Mouse (Mus musculus) midbrain, embryonic 13.5 days (tissue): ENCODE measurements around the gene Gm1113. TPM values are rescaled to one million over a fixed set of nuclear protein-coding genes. Genes with fewer than 3 reads are reported as not detected.

Experiments used
- ATAC-seq: fragments of 200-750 bp; cut with Nextera tagmentation; 2 replicates; pipeline ENCODE4 v1.8.0; 2017; ENCODE audit warnings: mild to moderate bottlenecking, moderate TSS enrichment, moderate library complexity
- H3K27ac ChIP-seq: fragments of 300-500 bp; sonication (generic); 2 replicates; pipeline ENCODE4 v1.5.1; 2015; ENCODE audit warnings: inconsistent platforms, mild to moderate bottlenecking, moderate library complexity
- H3K27me3 ChIP-seq: fragments of 300-500 bp; sonication (generic); 2 replicates; pipeline ENCODE4 v1.6.1; 2015; ENCODE audit warnings: mild to moderate bottlenecking, inconsistent platforms
- H3K36me3 ChIP-seq: fragments of 300-500 bp; sonication (generic); 2 replicates; pipeline ENCODE4 v1.6.1; 2015; ENCODE audit warnings: mild to moderate bottlenecking, inconsistent platforms
- H3K4me1 ChIP-seq: fragments of 300-500 bp; sonication (generic); replicated peaks from 2 replicates; pipeline ENCODE4 v1.6.1; 2015; ENCODE audit warnings: inconsistent platforms
- H3K4me2 ChIP-seq: fragments of 300-500 bp; sonication (generic); replicated peaks from 2 replicates; pipeline ENCODE4 v1.6.1; 2015; ENCODE audit warnings: moderate library complexity, mild to moderate bottlenecking, inconsistent platforms
- H3K4me3 ChIP-seq: fragments of 300-500 bp; sonication (generic); replicated peaks from 2 replicates; pipeline ENCODE4 v1.5.1; 2015; ENCODE audit warnings: mild to moderate bottlenecking, inconsistent platforms
- H3K9ac ChIP-seq: fragments of 300-500 bp; sonication (generic); replicated peaks from 2 replicates; pipeline ENCODE4 v1.6.1; 2015; ENCODE audit warnings: mild to moderate bottlenecking, inconsistent platforms
- H3K9me3 ChIP-seq: fragments of 300-500 bp; sonication (generic); 2 replicates; pipeline ENCODE4 v1.6.1; 2016; ENCODE audit warnings: mild to moderate bottlenecking, inconsistent platforms
- WGBS: fragments of 180-500 bp; shearing (Covaris S2); methylation state at CpG from one replicate; pipeline ENCODE4 v1.1.7; 2015; 5-methylcytosine and 5-hydroxymethylcytosine counted together
- polyA plus RNA-seq: library from polyadenylated mRNA; unstranded; fragments of >200 nt; fragmentation: Nextera tagmentation; extraction: Ambion mirVana; gene quantifications from 2 replicates; pipeline ENCODE4 v1.2.1, GENCODE M21; 2015

Gene Gm1113
- polyA plus RNA-seq, 1 experiment from 2014 or later, result not detected

DNA sequence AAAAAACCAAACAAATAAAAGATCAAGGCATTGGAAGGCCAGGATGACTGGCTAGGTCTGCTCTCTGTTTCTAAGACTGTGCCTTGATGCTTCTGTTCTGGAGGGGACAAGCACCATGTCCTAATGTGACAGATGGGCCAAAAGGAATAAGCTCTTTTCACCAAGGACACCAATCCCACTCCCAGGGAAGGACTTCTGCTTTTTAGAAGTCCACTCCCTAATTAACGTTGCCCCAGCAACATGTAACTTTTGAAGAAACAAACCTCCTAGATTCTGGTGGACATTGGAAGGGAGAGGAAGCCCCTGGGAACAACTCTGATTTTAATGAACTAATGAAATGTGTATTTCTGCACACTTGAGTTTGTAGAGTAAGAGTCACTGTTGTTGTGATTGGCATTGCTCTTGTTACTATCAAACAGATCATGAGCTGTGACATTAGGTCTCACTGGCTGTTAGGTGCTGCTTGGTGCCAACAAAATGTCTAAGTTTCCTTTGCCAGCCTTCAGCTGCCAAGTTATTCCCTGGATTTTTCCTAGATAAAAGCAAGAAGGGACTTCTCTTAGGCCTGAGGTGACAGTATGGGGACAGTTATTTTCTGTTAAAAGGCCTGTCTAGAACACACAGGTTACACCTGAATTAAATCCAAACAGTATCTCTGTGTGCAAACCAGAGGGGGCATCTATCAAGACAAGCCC is 4.9 kb upstream of the Gm1113 start:
- no peak for ATAC-seq
- Histone ChIP-seq H3K9me3 (no peaks in the 10 kb centered on the region), H3K4me2 (no peak overlapping the region), H3K27ac (no peak overlapping the region), H3K9ac (no peak overlapping the region), H3K27me3 (0 out of 2 replicates have a peak, but pooled peaks cover 4% of the 10 kb centered on the region), H3K4me3 (no peak overlapping the region), H3K4me1 (peaks cover 14% of the 10 kb centered on the region), H3K36me3 (no peaks in the 10 kb centered on the region)
- 57% methylated on average over 1 of the region's 1 CpGs for WGBS

DNA sequence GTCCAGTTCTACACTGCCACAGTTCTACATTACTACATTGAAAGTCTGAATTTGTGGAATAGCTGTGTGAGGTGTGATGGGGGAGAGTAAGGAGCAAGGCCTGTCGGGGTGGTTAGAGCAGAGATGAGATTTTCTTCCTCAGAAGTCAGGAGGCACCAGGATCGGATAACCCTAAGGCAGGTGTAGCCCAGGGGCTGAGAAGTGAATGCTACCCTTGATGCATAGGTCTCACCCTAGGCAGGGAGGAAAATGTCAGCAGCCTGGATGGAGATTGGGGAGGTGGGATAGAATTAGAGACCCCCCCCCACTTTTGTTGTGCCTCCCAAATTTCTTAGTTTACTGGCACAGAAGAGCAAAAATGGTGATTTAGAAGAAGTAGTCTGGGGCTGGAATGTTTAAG is 4.2 kb upstream of the Gm1113 start:
- H3K27me3 ChIP-seq, result 0 out of 2 replicates have a peak, but pooled peaks cover 4% of the 10 kb centered on the region
- H3K4me3 ChIP-seq, result no peak overlapping the region
- no peaks in the 10 kb centered on the region for H3K36me3 ChIP-seq
- peaks cover 14% of the 10 kb centered on the region for H3K4me1 ChIP-seq
- H3K9ac ChIP-seq, result no peak overlapping the region
- H3K4me2 ChIP-seq, result no peak overlapping the region
- ATAC-seq, result no peak
- 76% methylated on average over 2 of the region's 2 CpGs for WGBS
- no peak overlapping the region for H3K27ac ChIP-seq
- no peaks in the 10 kb centered on the region for H3K9me3 ChIP-seq

- Histone ChIP-seq H3K27ac (no peak overlapping the region), H3K36me3 (no peaks in the 10 kb centered on the region), H3K9me3 (no peaks in the 10 kb centered on the region), H3K4me3 (no peak overlapping the region), H3K4me2 (no peak overlapping the region), H3K4me1 (peaks cover 14% of the 10 kb centered on the region), H3K9ac (no peak overlapping the region), H3K27me3 (0 out of 2 replicates have a peak, but pooled peaks cover 4% of the 10 kb centered on the region)
- 87% methylated on average over 6 of the region's 6 CpGs for WGBS
- no peak for ATAC-seq
These were observed 2.7 kb upstream of the Gm1113 start for GRCm38 (mm10) chr9:35520631-35521348.

DNA sequence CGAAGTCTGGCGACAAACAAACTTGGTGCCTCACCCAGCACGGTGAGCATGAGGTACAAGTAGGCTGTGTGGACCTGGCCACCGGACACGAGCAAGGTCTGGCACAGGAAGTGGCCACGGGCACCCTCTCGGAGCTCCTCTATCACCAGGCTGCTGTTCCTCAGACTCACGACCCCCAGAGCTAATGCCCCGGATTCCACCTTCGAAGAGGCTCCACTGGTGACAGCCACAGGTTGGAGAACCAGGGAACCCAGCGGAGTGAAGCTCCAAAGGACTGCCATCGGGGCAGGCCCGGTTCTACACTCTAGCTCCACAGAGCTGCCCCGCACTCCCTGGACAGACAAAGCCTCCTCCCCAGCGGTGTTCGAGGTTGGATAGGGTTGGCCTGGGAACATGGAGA is 1.4 kb downstream of the Gm1113 start:
- 91% methylated on average over 16 of the region's 16 CpGs for WGBS
- no peak for ATAC-seq
- Histone ChIP-seq H3K9ac (no peak overlapping the region), H3K27ac (no peak overlapping the region), H3K27me3 (no peaks in the 10 kb centered on the region), H3K4me1 (no peaks in the 10 kb centered on the region), H3K4me2 (no peak overlapping the region), H3K4me3 (no peak overlapping the region), H3K9me3 (no peaks in the 10 kb centered on the region), H3K36me3 (no peaks in the 10 kb centered on the region)

- Histone ChIP-seq H3K27me3 (no peaks in the 10 kb centered on the region), H3K4me3 (no peak overlapping the region), H3K9ac (no peak overlapping the region), H3K9me3 (no peaks in the 10 kb centered on the region), H3K4me2 (no peak overlapping the region), H3K4me1 (no peaks in the 10 kb centered on the region), H3K36me3 (no peaks in the 10 kb centered on the region), H3K27ac (no peak overlapping the region)
- no peak for ATAC-seq
- WGBS, result 81% methylated on average over 5 of the region's 5 CpGs
These were observed 1.9 kb downstream of the Gm1113 start for GRCm38 (mm10) chr9:35516182-35516581.

- Histone ChIP-seq H3K27me3 (no peaks in the 10 kb centered on the region), H3K9me3 (no peaks in the 10 kb centered on the region)
- 91% methylated on average over 4 of the region's 4 CpGs for WGBS
These were observed 4.2 kb downstream of the Gm1113 start for GRCm38 (mm10) chr9:35513900-35514299.

GRCm38 (mm10) chr9:35508234-35508633 is 9.8 kb downstream of the Gm1113 start:
- 43% methylated on average over 8 of the region's 8 CpGs for WGBS
- no peak overlapping the region for H3K4me2 ChIP-seq
- H3K9me3 ChIP-seq, result no peaks in the 10 kb centered on the region
- H3K36me3 ChIP-seq, result peaks cover 19% of the 10 kb centered on the region
- ATAC-seq, result peak; percentile 57
- H3K27ac ChIP-seq, result peak overlapping the region; percentile 40
- no peak overlapping the region for H3K9ac ChIP-seq
- no peak overlapping the region for H3K4me3 ChIP-seq
- H3K27me3 ChIP-seq, result no peaks in the 10 kb centered on the region
- H3K4me1 ChIP-seq, result no peaks in the 10 kb centered on the region

More at GRCm38 (mm10) chr9:35513900-35514299, 4.2 kb downstream of the Gm1113 start:
- Histone ChIP-seq H3K4me2 (no peak overlapping the region), H3K4me3 (no peak overlapping the region), H3K4me1 (no peaks in the 10 kb centered on the region), H3K36me3 (no peaks in the 10 kb centered on the region), H3K27ac (no peak overlapping the region), H3K9ac (no peak overlapping the region)
- no peak for ATAC-seq

- WGBS, result 80% methylated on average over 10 of the region's 10 CpGs
- H3K27me3 ChIP-seq, result no peaks in the 10 kb centered on the region
- H3K4me1 ChIP-seq, result no peaks in the 10 kb centered on the region
- H3K36me3 ChIP-seq, result peaks cover 61% of the 10 kb centered on the region
- no peak overlapping the region for H3K27ac ChIP-seq
- no peak for ATAC-seq
- no peak overlapping the region for H3K4me2 ChIP-seq
- H3K9ac ChIP-seq, result no peak overlapping the region
- no peak overlapping the region for H3K4me3 ChIP-seq
- H3K9me3 ChIP-seq, result no peaks in the 10 kb centered on the region
These were observed 15.6 kb downstream of the Gm1113 start for GRCm38 (mm10) chr9:35502361-35503000.

GRCm38 (mm10) chr9:35499946-35500345 is 18.1 kb downstream of the Gm1113 start:
- WGBS, result 87% methylated on average over 6 of the region's 6 CpGs
- Histone ChIP-seq H3K27me3 (no peaks in the 10 kb centered on the region), H3K4me1 (no peaks in the 10 kb centered on the region), H3K4me2 (no peak overlapping the region), H3K4me3 (no peak overlapping the region), H3K27ac (no peak overlapping the region), H3K9me3 (no peaks in the 10 kb centered on the region), H3K36me3 (peaks cover 63% of the 10 kb centered on the region), H3K9ac (no peak overlapping the region)
- ATAC-seq, result no peak

- H3K9ac ChIP-seq, result no peak overlapping the region
- H3K4me2 ChIP-seq, result no peak overlapping the region
- no peak for ATAC-seq
- no peak overlapping the region for H3K4me3 ChIP-seq
- no peaks in the 10 kb centered on the region for H3K4me1 ChIP-seq
- no peak overlapping the region for H3K27ac ChIP-seq
- H3K27me3 ChIP-seq, result no peaks in the 10 kb centered on the region
- WGBS, result 70% methylated on average over 3 of the region's 3 CpGs
- no peaks in the 10 kb centered on the region for H3K9me3 ChIP-seq
- peaks cover 46% of the 10 kb centered on the region for H3K36me3 ChIP-seq
These were observed 22.6 kb downstream of the Gm1113 start for GRCm38 (mm10) chr9:35495471-35495870.

- no peak for ATAC-seq
- no peaks in the 10 kb centered on the region for H3K27me3 ChIP-seq
- WGBS, result 63% methylated on average over 4 of the region's 4 CpGs
- H3K27ac ChIP-seq, result no peak overlapping the region
- peaks cover 43% of the 10 kb centered on the region for H3K36me3 ChIP-seq
- H3K4me1 ChIP-seq, result no peaks in the 10 kb centered on the region
- H3K4me3 ChIP-seq, result no peak overlapping the region
- no peak overlapping the region for H3K4me2 ChIP-seq
- no peak overlapping the region for H3K9ac ChIP-seq
- no peaks in the 10 kb centered on the region for H3K9me3 ChIP-seq
These were observed 23.1 kb downstream of the Gm1113 start for GRCm38 (mm10) chr9:35494937-35495336.

- Histone ChIP-seq H3K4me1 (no peaks in the 10 kb centered on the region), H3K27ac (no peak overlapping the region), H3K9ac (no peak overlapping the region), H3K27me3 (no peaks in the 10 kb centered on the region), H3K4me3 (no peak overlapping the region), H3K9me3 (no peaks in the 10 kb centered on the region), H3K4me2 (no peak overlapping the region), H3K36me3 (peaks cover 46% of the 10 kb centered on the region)
- no peak for ATAC-seq
- 83% methylated on average over 4 of the region's 4 CpGs for WGBS
These were observed 24.4 kb downstream of the Gm1113 start for GRCm38 (mm10) chr9:35493733-35494092.
